Mouse (Mus musculus) megakaryocyte, embryonic 14.5 days (primary cell): Measurements from ENCODE around the gene Ap1s1.

Source experiments
- FLI1 ChIP-seq: IDR thresholded peaks from 2 replicates; pipeline ENCODE4 v1.6.1; 2012; ENCODE audit warnings: low read length, inconsistent platforms, mixed read lengths
- GATA1 ChIP-seq: IDR thresholded peaks from 3 replicates; pipeline ENCODE4 v1.6.1; 2012; ENCODE audit warnings: mixed read lengths, low read length, inconsistent platforms, borderline replicate concordance

GRCm38 (mm10) chr5:136987934-136988271 lies 58.0 kb downstream of the Ap1s1 start, which contains the start of gene Znhit1:
- no peak for TF ChIP-seq GATA1
- no peak for TF ChIP-seq FLI1
